Mouse (Mus musculus) stomach, embryonic 16.5 days (tissue): ENCODE data around the gene Rpusd4. TPM values are rescaled to one million over a fixed set of nuclear protein-coding genes. Genes with fewer than 3 reads are reported as not detected.

Source experiments
- ATAC-seq: fragments of 200-750 bp; cut with Nextera tagmentation; 2 replicates; pipeline ENCODE4 v1.8.0; 2017; ENCODE audit warnings: moderate number of reproducible peaks, moderate TSS enrichment; ENCODE audit not compliant: insufficient read depth, low FRiP score
- H3K27ac ChIP-seq: fragments of 300-500 bp; sonication (generic); 2 replicates; pipeline ENCODE4 v1.5.1; 2014; ENCODE audit warnings: low read length
- H3K27me3 ChIP-seq: fragments of 300-500 bp; sonication (generic); 2 replicates; pipeline ENCODE4 v1.6.1; 2014; ENCODE audit warnings: low read length, control low read depth, mixed read lengths; ENCODE audit not compliant: control insufficient read depth, insufficient read depth
- H3K36me3 ChIP-seq: fragments of 300-500 bp; sonication (generic); 2 replicates; pipeline ENCODE4 v1.6.1; 2014; ENCODE audit warnings: low read length; ENCODE audit not compliant: control insufficient read depth, insufficient read depth
- H3K4me1 ChIP-seq: fragments of 300-500 bp; sonication (generic); 2 replicates; pipeline ENCODE4 v1.6.1; 2014; ENCODE audit warnings: low read length, control low read depth, mixed read lengths; ENCODE audit not compliant: control insufficient read depth, insufficient read depth
- H3K4me2 ChIP-seq: fragments of 300-500 bp; sonication (generic); 2 replicates; pipeline ENCODE4 v1.6.1; 2014; ENCODE audit warnings: low read depth, low read length, mixed read lengths
- H3K4me3 ChIP-seq: fragments of 300-500 bp; sonication (generic); replicated peaks from 2 replicates; pipeline ENCODE4 v1.5.1; 2014; ENCODE audit warnings: mild to moderate bottlenecking, low read length
- H3K9ac ChIP-seq: fragments of 300-500 bp; sonication (generic); 2 replicates; pipeline ENCODE4 v1.6.1; 2014; ENCODE audit warnings: low read length
- H3K9me3 ChIP-seq: fragments of 300-500 bp; sonication (generic); replicated peaks from 2 replicates; pipeline ENCODE4 v1.6.1; 2016; ENCODE audit warnings: low read length, control low read depth; ENCODE audit not compliant: control insufficient read depth
- WGBS: fragments of 180-500 bp; shearing (Covaris S2); extraction: QIAGEN DNeasy Blood & Tissue Kit; methylation state at CpG from one replicate; pipeline ENCODE4 v1.1.7; 2014; 5-methylcytosine and 5-hydroxymethylcytosine counted together
- polyA plus RNA-seq: library from polyadenylated mRNA; unstranded; fragments of >200 nt; fragmentation: Nextera tagmentation; extraction: Ambion mirVana; gene quantifications from 2 replicates; pipeline ENCODE4 v1.2.1, GENCODE M21; 2015

The Rpusd4 gene
- polyA plus RNA-seq, 1 experiment from 2014 or later = 24.5 TPM

- Histone ChIP-seq H3K36me3 (no peaks in the 10 kb centered on the region), H3K4me2 (no peak overlapping the region), H3K4me3 (no peak overlapping the region), H3K9me3 (no peaks in the 10 kb centered on the region), H3K9ac (no peak overlapping the region), H3K27ac (no peak overlapping the region), H3K4me1 (peaks cover 23% of the 10 kb centered on the region; the same call in 1 of the 2 replicates), H3K27me3 (no peaks in the 10 kb centered on the region)
- no peak for ATAC-seq
- 88% methylated on average over 4 of the region's 4 CpGs for WGBS
Observed at GRCm38 (mm10) chr9:35320288-35320687, 52.6 kb downstream of the Rpusd4 start.

- WGBS = 58% methylated on average over 4 of the region's 4 CpGs
Observed at GRCm38 (mm10) chr9:35323974-35324373, 56.3 kb downstream of the Rpusd4 start.

GRCm38 (mm10) chr9:35324571-35324970 lies 56.9 kb downstream of the Rpusd4 start:
- ATAC-seq = no peak
- no peak overlapping the region for H3K27ac ChIP-seq
- WGBS = 45% methylated on average over 2 of the region's 2 CpGs
- H3K4me2 ChIP-seq = no peak overlapping the region
- no peak overlapping the region for H3K4me3 ChIP-seq
- H3K27me3 ChIP-seq = no peaks in the 10 kb centered on the region
- H3K4me1 ChIP-seq = 0 out of 2 replicates have a peak, but pooled peaks cover 4% of the 10 kb centered on the region
- no peak overlapping the region for H3K9ac ChIP-seq
- H3K9me3 ChIP-seq = no peaks in the 10 kb centered on the region
- H3K36me3 ChIP-seq = no peaks in the 10 kb centered on the region

More at GRCm38 (mm10) chr9:35323974-35324373, 56.3 kb downstream of the Rpusd4 start:
- peaks cover 5% of the 10 kb centered on the region; the same call in 1 of the 2 replicates for H3K4me1 ChIP-seq
- H3K4me3 ChIP-seq = no peak overlapping the region
- no peaks in the 10 kb centered on the region for H3K27me3 ChIP-seq
- H3K4me2 ChIP-seq = no peak overlapping the region
- no peak for ATAC-seq
- H3K36me3 ChIP-seq = no peaks in the 10 kb centered on the region
- H3K9me3 ChIP-seq = no peaks in the 10 kb centered on the region
- H3K27ac ChIP-seq = no peak overlapping the region
- no peak overlapping the region for H3K9ac ChIP-seq

GRCm38 (mm10) chr9:35326644-35327263 lies 59.1 kb downstream of the Rpusd4 start:
- Histone ChIP-seq H3K27ac (no peak overlapping the region), H3K4me1 (peaks cover 11% of the 10 kb centered on the region), H3K36me3 (no peaks in the 10 kb centered on the region), H3K9ac (no peak overlapping the region), H3K4me3 (no peak overlapping the region), H3K9me3 (no peaks in the 10 kb centered on the region), H3K4me2 (no peak overlapping the region), H3K27me3 (no peaks in the 10 kb centered on the region)
- no peak for ATAC-seq
- 66% methylated on average over 7 of the region's 7 CpGs for WGBS

Other genes starting within 250 kb of the Rpusd4 start
- gene St3gal4, start 148.6 kb upstream of the Rpusd4 start, polyA plus RNA-seq = 50.5 and 53.1 TPM in 2 replicates
- 68.2 and 68.9 TPM in 2 replicates for gene Dcps, start 91.8 kb upstream of the Rpusd4 start, polyA plus RNA-seq
- 143 and 152 TPM in 2 replicates for gene Srpr, start 67.7 kb upstream of the Rpusd4 start, polyA plus RNA-seq
- 14.2 and 14.9 TPM in 2 replicates for gene Tirap, start 67.6 kb upstream of the Rpusd4 start, polyA plus RNA-seq
- 41.8 and 42.3 TPM in 2 replicates for gene Foxred1, start 56.8 kb upstream of the Rpusd4 start, polyA plus RNA-seq
- gene Fam118b, start 60 bp upstream of the Rpusd4 start, polyA plus RNA-seq = 32.5 and 34.1 TPM in 2 replicates
- gene Cdon, start 153.3 kb downstream of the Rpusd4 start, polyA plus RNA-seq = 7.6 TPM in 2 replicates